Mouse (Mus musculus) lung, adult 2 months (tissue): ENCODE data around the gene Ddx11. TPM values are rescaled to one million over a fixed set of nuclear protein-coding genes. Genes with fewer than 3 reads are reported as not detected.
"Not testable (repeated sequence)": the region's sequence is repeated elsewhere in the genome, so short reads cannot be mapped to it uniquely, and the experiment has no call there.

Experiments used
- DNase-seq: peaks from one replicate; pipeline ENCODE4 v3.0.0; 2022
- H3K4me1 ChIP-seq: fragments of 200-500 bp; 2 replicates; pipeline ENCODE4 v1.6.1; 2011; ENCODE audit warnings: low read length; ENCODE audit not compliant: control insufficient read depth, insufficient read depth
- H3K4me3 ChIP-seq: fragments of 200-500 bp; replicated peaks from 2 replicates; pipeline ENCODE3; 2011; ENCODE audit warnings: low read depth, mild to moderate bottlenecking, control low read depth, low read length; ENCODE audit errors: extremely low read depth
- CTCF ChIP-seq: fragments of 200-500 bp; IDR thresholded peaks from 2 replicates; pipeline ENCODE4 v1.5.1; 2011; ENCODE audit warnings: mild to moderate bottlenecking, low read length, control low read depth; ENCODE audit not compliant: insufficient read depth
- POLR2A ChIP-seq: fragments of 200-500 bp; IDR thresholded peaks from 2 replicates; pipeline ENCODE4 v1.6.1; 2011; ENCODE audit warnings: low read depth, mild to moderate bottlenecking, control low read depth, low read length, borderline replicate concordance; ENCODE audit errors: extremely low read depth
- WGBS: fragments of 180-500 bp; shearing (Covaris S2); methylation state at CpG from one replicate; pipeline ENCODE4 v1.1.7; 2018; 5-methylcytosine and 5-hydroxymethylcytosine counted together
- polyA plus RNA-seq: library from polyadenylated mRNA; depleted of rRNA; stranded (reverse); fragments of >200 nt; gene quantifications from 2 replicates; pipeline ENCODE4 v1.2.3, GENCODE M21; 2012

The Ddx11 gene
- polyA plus RNA-seq, 1 experiment: 4.4 TPM

DNA sequence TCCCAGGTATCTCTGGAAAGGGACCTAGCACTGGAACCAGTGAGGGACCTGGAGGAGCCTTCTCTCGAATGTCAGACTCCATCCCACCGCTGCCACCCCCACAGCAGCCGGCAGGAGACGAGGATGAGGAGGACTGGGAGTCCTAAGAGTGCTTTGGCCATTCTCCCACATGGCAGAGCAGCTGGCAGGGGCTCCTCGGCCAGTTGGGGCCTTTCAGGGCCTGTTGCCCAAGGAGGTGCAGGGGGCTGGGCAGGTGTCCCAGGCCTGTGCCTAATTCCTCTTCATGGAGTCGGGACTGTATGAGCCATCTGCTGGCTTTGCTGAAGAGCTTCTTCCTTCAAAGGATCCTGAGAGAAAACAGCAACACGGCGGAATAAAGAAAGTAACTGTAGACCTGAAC lies 4.3 kb upstream of the Ddx11 start:
- no peak for DNase-seq
- WGBS: 88% methylated on average over 8 of the region's 8 CpGs
- Histone ChIP-seq H3K4me3 (no peak overlapping the region), H3K4me1 (0 out of 2 replicates have a peak, but pooled peaks cover under 1% of the 10 kb centered on the region)
- TF ChIP-seq POLR2A (no peak), CTCF (no peak)

DNA sequence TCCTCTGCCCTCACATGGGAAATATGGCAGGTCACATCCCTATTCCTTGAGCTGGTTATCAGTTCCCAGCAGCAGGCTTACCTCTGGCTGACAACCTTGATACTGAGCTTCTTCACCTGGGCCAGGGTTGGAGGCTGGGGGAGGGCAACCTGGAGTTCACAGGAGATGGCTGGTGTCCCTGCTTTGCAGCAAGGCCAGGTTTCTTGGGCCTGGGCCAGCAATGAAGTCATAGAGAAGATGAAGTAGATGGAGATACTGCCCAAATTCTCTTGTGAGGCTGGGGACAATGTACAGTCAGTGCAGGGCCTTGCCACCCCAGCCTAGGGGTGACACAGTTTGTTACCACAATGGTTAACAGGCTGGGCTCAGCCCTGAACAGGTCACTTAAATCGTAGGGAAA lies 2.6 kb upstream of the Ddx11 start:
- TF ChIP-seq CTCF: no peak
- TF ChIP-seq POLR2A: no peak
- DNase-seq: no peak
- 41% methylated on average over 1 of the region's 1 CpGs for WGBS
- no peak overlapping the region for H3K4me3 ChIP-seq
- H3K4me1 ChIP-seq: 0 out of 2 replicates have a peak, but pooled peaks cover 2% of the 10 kb centered on the region

- 3% methylated on average over 20 of the region's 20 CpGs for WGBS
- Histone ChIP-seq H3K4me1 (0 out of 2 replicates have a peak, but pooled peaks cover 2% of the 10 kb centered on the region), H3K4me3 (peak overlapping the region; percentile 71)
- TF ChIP-seq POLR2A (no peak), CTCF (no peak)
- peak; percentile 10 for DNase-seq
Observed at GRCm38 (mm10) chr17:66123816-66124610, 693 bp downstream of the Ddx11 start.

DNA sequence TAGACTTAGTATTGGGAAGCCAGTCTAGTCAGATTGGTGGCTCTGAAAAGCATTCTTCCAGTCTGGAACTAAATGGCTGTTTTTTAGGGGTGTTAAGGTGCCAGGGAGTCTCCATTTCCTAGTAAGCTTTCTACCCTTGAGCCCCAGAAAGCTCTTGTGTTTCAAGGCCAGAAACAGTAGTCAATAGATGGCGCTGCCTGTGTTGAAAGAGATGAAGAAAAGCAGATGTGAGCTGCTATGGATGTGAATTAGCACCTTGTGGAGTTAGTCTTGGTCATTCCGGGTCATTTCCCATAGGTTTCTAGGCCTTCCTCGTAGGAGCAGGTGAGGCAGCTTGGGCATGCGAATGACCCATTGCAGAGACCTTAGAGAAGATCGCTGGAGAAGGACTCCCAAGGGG lies 1.9 kb downstream of the Ddx11 start:
- no peak for DNase-seq
- WGBS: 86% methylated on average over 5 of the region's 5 CpGs
- Histone ChIP-seq H3K4me1 (0 out of 2 replicates have a peak, but pooled peaks cover 2% of the 10 kb centered on the region), H3K4me3 (no peak overlapping the region)
- TF ChIP-seq CTCF: no peak
- TF ChIP-seq POLR2A: no peak

DNA sequence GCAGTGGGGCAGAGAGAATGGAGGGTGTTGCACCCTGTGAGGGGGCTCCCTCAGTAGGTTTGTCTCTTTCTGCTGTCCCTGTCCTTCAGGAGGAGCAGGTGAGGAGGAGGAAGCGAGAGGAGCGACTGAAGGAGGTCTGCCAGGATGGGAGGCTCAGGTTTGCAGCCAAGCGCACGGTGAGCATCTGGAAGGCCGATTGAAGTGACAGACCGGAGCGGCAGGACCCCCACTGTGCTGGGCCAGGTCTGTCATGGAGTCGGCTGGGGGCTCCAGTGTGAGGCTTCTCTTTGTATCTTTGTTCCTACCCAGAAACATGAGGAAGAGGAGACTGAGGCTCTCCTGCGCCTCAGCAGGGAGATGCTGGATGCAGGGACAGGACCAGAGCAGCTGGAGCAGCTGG lies 7.1 kb downstream of the Ddx11 start:
- 88% methylated on average over 9 of the region's 9 CpGs for WGBS
- TF ChIP-seq CTCF (no peak), POLR2A (no peak)
- H3K4me3 ChIP-seq: no peak overlapping the region
- DNase-seq: no peak
- H3K4me1 ChIP-seq: no peaks in the 10 kb centered on the region

DNA sequence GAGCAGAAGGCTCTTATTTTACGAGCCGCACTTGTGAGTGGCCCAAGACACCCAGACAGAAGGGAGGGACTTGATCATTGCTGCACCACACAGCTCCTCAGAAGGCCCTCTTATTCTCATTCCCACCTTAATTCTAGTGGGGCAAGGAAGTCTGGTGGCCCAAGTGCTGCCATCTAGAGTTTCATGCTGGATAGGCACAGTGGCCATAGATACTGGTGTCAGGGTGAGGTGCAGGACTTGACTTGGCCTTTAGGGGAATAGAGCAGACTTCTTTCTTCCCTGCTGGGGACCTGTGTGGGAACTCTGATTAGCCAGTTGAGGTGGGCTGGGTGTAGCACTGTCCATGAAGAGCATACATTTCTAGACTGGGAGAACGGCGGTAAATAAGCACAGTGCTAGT lies 7.9 kb downstream of the Ddx11 start:
- TF ChIP-seq POLR2A (no peak), CTCF (no peak)
- Histone ChIP-seq H3K4me3 (no peak overlapping the region), H3K4me1 (no peaks in the 10 kb centered on the region)
- WGBS: 97% methylated on average over 4 of the region's 4 CpGs
- DNase-seq: no peak

DNA sequence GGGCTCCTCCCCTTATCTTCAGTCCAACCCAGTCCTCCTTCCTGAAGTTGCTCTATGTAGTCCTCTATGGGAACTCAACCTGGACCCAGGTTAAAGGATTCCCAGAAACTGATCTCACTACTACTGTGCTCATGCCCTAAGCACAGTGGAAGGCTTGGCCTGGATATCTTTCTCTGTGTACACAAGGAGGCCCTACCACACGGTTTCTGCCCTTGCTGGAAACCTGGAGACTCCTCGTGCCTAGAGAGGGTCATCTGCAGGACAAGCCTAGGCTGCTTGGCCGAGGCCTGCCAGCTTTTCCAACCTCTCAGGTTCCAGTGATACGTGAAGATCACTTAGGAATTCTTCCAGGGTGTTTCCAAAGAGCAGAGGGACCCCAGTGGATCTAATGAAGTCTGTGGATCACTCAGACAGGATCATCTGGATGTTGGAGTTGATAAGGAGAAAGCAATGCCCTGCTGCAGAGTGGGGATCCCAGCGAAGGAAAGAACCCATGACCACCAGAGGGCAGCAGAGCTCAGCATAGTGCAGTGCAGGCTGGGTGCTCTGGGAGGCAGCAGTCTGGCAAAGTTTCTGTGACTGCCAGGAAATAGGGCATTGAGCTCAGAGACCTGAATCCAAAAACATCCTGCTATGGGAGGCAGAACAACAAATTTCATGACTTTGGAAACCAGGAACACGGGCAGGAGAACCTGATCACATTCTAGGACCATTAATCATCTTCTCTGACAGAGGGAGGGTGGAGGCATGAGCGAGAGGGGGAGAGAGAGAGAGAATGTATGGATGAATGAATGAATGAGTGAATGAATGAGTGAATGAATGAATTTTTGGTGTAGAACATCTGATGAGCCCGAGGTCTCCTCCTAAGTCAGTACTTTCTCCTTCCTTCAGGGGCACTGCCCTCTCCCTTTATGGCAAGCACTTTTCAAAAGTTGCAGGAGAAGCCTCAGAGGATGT lies 29.7 kb downstream of the Ddx11 start:
- not testable (repeated sequence) for DNase-seq, H3K4me3 ChIP-seq, H3K4me1 ChIP-seq
- WGBS: 61% methylated on average over 6 of the region's 8 CpGs

GRCm38 (mm10) chr17:66153735-66154423 lies 30.6 kb downstream of the Ddx11 start:
- not testable (repeated sequence) for H3K4me3 ChIP-seq, DNase-seq, H3K4me1 ChIP-seq
- WGBS: 91% methylated on average over 4 of the region's 4 CpGs

- H3K4me1 ChIP-seq: no peaks in the 10 kb centered on the region
- no peak for TF ChIP-seq POLR2A
- no peak for TF ChIP-seq CTCF
- no peak for DNase-seq
- no peak overlapping the region for H3K4me3 ChIP-seq
- 69% methylated on average over 2 of the region's 2 CpGs for WGBS
Observed at GRCm38 (mm10) chr17:66154876-66155275, 31.6 kb downstream of the Ddx11 start.
